Mouse (Mus musculus): ENCODE results near the gene Pkd1l2.

GRCm38 (mm10) chr8:117059021-117059420, 23.2 kb downstream of the Pkd1l2 start:
- TF ChIP-seq USF1 (IDR thresholded peaks at IDR 0.05; ENCODE audit: low read depth) (no peak), CTCF (IDR thresholded peaks at IDR 0.05; ENCODE audit: control insufficient read depth, insufficient read depth, insufficient read length) (no peak), MAX (IDR thresholded peaks at IDR 0.05) (no peak), MYOD1 (IDR thresholded peaks at IDR 0.05; ENCODE audit: control insufficient read depth, insufficient read length, low read depth) (no peak), CEBPB (IDR thresholded peaks at IDR 0.05; ENCODE audit: low read depth) (no peak)
